ENCODE assay signal across 14 mouse cellular contexts in genomic region chr16:11632205-11632747, GRCm38 (mm10).
DNase-seq lines count a peak whose midpoint lies in the region; ATAC-seq and TF ChIP-seq lines count a peak whose summit lies in the region.
"Had no signal": no experiment of that assay in that cellular context is flagged by ENCODE, and none has a peak within 500 bp of the region (broad histone marks: within the 10 kb centered on the region; RNA-seq: fewer than 3 reads in every experiment).

No protein-coding gene starts in this region.

- H3K27ac ChIP-seq in thymus, adult 2 months (ENCODE audit: control insufficient read depth, insufficient read depth, low read length): peak overlapping the region; percentile 44
- H3K27ac ChIP-seq in macrophage: peak overlapping the region; percentile 38
- H3K27ac ChIP-seq: embryonic facial prominence, embryonic 15.5 days; hindbrain, embryonic 13.5 days had no signal

- peak; percentile 87 for ATAC-seq in common myeloid progenitor, adult 5-6 weeks (replicated peaks; ENCODE audit: low read depth, poor library complexity, severe bottlenecking)

- no peak overlapping the region for H3K4me3 ChIP-seq in thymus, adult 2 months (ENCODE audit: control insufficient read depth, insufficient read depth, low read length)
- no peak overlapping the region for H3K4me3 ChIP-seq in macrophage (ENCODE audit: inconsistent target)
- H3K4me3 ChIP-seq: embryonic facial prominence, embryonic 15.5 days; hindbrain, embryonic 13.5 days had no signal

- H3K27me3 ChIP-seq in thymus, adult 2 months (ENCODE audit: control insufficient read depth, insufficient read depth, low read length): no peaks in the 10 kb centered on the region
- H3K27me3 ChIP-seq: embryonic facial prominence, embryonic 15.5 days; hindbrain, embryonic 13.5 days had no signal

- H3K36me3 ChIP-seq in thymus, adult 2 months (ENCODE audit: control insufficient read depth, insufficient read depth, low read length): no peaks in the 10 kb centered on the region
- H3K36me3 ChIP-seq in macrophage (ENCODE audit: inconsistent target): peaks cover 10% of the 10 kb centered on the region; the same call in 1 of the 2 replicates

- no peak for TF ChIP-seq CTCF in thymus, adult 2 months (IDR thresholded peaks at IDR 0.05; ENCODE audit: borderline replicate concordance, control insufficient read depth, extremely low read depth, insufficient read depth, low read length, poor library complexity)

- DNase-seq in thymus, adult 2 months: peak; percentile 16
- DNase-seq in thymus, adult 18-20 months: no peak
- no peak for DNase-seq in adrenal gland, adult 18-20 months (ENCODE audit: low spot score in 2 of 2)
- no peak for DNase-seq in right cerebral cortex, postnatal 25 days
- DNase-seq in kidney, postnatal 4 days: no peak
- DNase-seq: adrenal gland, postnatal 14 days; kidney, adult 9 months; left cerebral cortex, postnatal 4 days; lung, adult 18-20 months; right cerebral cortex, postnatal 14 days had no signal

- 3% methylated on average over 2 of the region's 2 CpGs for WGBS in thymus, adult 2 months
- WGBS in macrophage (ENCODE audit: missing documents): 0% methylated on average over 2 of the region's 2 CpGs

- no peak for TF ChIP-seq POLR2A in thymus, adult 2 months (IDR thresholded peaks at IDR 0.05; ENCODE audit: control insufficient read depth, extremely low read depth, insufficient read depth, low read length, poor library complexity)

- H3K79me2 ChIP-seq in macrophage (ENCODE audit: inconsistent target): no peaks in the 10 kb centered on the region; the same call in 1 of the 2 replicates

- peaks cover 23% of the 10 kb centered on the region for H3K4me1 ChIP-seq in thymus, adult 2 months (replicated peaks; ENCODE audit: control insufficient read depth, insufficient read depth, low read length)
